Mouse (Mus musculus) midbrain, embryonic 14.5 days (tissue): ENCODE data around the gene Clasp2. TPM values are rescaled to one million over a fixed set of nuclear protein-coding genes. Genes with fewer than 3 reads are reported as not detected.
A peak's percentile ranks its signal among the peaks of the same experiment; 100 is the strongest.

Experiments
- ATAC-seq: fragments of 200-750 bp; cut with Nextera tagmentation; 2 replicates; pipeline ENCODE4 v1.8.0; 2017; ENCODE audit warnings: moderate number of reproducible peaks, moderate library complexity; ENCODE audit not compliant: low FRiP score, low TSS enrichment
- DNase-seq: peaks from one replicate; pipeline ENCODE4 v3.0.0-alpha.2; 2015
- H3K27ac ChIP-seq: fragments of 300-500 bp; sonication (generic); replicated peaks from 2 replicates; pipeline ENCODE4 v1.5.1; 2014; ENCODE audit warnings: mild to moderate bottlenecking, low read depth, low read length, moderate library complexity
- H3K27me3 ChIP-seq: fragments of 300-500 bp; sonication (generic); 2 replicates; pipeline ENCODE4 v1.6.1; 2014; ENCODE audit warnings: low read length, control low read depth, mixed read lengths; ENCODE audit not compliant: control insufficient read depth, insufficient read depth
- H3K36me3 ChIP-seq: fragments of 300-500 bp; sonication (generic); 2 replicates; pipeline ENCODE4 v1.6.1; 2014; ENCODE audit warnings: low read length, control low read depth; ENCODE audit not compliant: control insufficient read depth, insufficient read depth
- H3K4me1 ChIP-seq: fragments of 300-500 bp; sonication (generic); 2 replicates; pipeline ENCODE4 v1.6.1; 2014; ENCODE audit warnings: mild to moderate bottlenecking, antibody characterized with exemption, low read length, control low read depth; ENCODE audit not compliant: control insufficient read depth, insufficient read depth
- H3K4me2 ChIP-seq: fragments of 300-500 bp; sonication (generic); 2 replicates; pipeline ENCODE4 v1.6.1; 2014; ENCODE audit warnings: mild to moderate bottlenecking, low read length, moderate library complexity
- H3K4me3 ChIP-seq: fragments of 300-500 bp; sonication (generic); replicated peaks from 2 replicates; pipeline ENCODE4 v1.5.1; 2014; ENCODE audit warnings: low read depth, low read length
- H3K9ac ChIP-seq: fragments of 300-500 bp; sonication (generic); replicated peaks from 2 replicates; pipeline ENCODE4 v1.6.1; 2014; ENCODE audit warnings: mild to moderate bottlenecking, low read length, moderate library complexity
- H3K9me3 ChIP-seq: fragments of 300-500 bp; sonication (generic); 2 replicates; pipeline ENCODE4 v1.6.1; 2016; ENCODE audit warnings: low read length, control low read depth, mixed read lengths; ENCODE audit not compliant: control insufficient read depth
- WGBS: fragments of 180-500 bp; shearing (Covaris S2); extraction: QIAGEN DNeasy Blood & Tissue Kit; methylation state at CpG from one replicate; pipeline ENCODE4 v1.1.7; 2014; 5-methylcytosine and 5-hydroxymethylcytosine counted together
- polyA plus RNA-seq: library from polyadenylated mRNA; unstranded; fragments of >200 nt; fragmentation: Nextera tagmentation; extraction: Ambion mirVana; gene quantifications from 2 replicates; pipeline ENCODE4 v1.2.1, GENCODE M21; 2014

Clasp2 gene
- polyA plus RNA-seq, 1 experiment from 2014 or later: 150 TPM

DNA sequence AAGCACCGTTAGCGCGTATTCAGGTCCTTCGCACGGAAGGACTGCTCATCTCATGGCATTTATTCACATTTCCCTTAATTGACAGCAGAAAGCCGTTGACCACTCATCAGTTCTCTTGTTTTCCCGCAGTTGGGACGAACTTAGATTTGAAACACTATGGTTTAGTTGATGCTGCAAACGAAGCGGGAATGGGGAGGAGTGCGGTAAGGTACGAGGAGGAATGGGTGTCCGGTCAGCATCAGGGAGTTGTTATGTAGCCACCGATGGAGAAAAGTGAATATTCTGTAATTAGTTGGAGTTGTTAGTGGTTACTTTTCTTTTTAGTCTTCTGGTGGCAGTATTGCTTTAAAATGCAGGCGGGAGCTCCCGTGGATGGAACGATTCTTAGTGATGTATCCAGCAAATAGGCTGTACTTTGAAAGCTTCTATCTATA is 1.1 kb downstream of the Clasp2 start:
- no peak overlapping the region for H3K27ac ChIP-seq
- H3K4me3 ChIP-seq: peak overlapping the region; percentile 94
- DNase-seq (peak; percentile 76), ATAC-seq (no peak)
- H3K36me3 ChIP-seq: no peaks in the 10 kb centered on the region
- peak overlapping the region; percentile 67 for H3K9ac ChIP-seq
- no peaks in the 10 kb centered on the region for H3K27me3 ChIP-seq
- 4% methylated on average over 17 of the region's 17 CpGs for WGBS
- H3K4me1 ChIP-seq: 0 out of 2 replicates have a peak, but pooled peaks cover 4% of the 10 kb centered on the region
- no peaks in the 10 kb centered on the region for H3K9me3 ChIP-seq
- H3K4me2 ChIP-seq: peak overlapping the region; percentile 65

DNA sequence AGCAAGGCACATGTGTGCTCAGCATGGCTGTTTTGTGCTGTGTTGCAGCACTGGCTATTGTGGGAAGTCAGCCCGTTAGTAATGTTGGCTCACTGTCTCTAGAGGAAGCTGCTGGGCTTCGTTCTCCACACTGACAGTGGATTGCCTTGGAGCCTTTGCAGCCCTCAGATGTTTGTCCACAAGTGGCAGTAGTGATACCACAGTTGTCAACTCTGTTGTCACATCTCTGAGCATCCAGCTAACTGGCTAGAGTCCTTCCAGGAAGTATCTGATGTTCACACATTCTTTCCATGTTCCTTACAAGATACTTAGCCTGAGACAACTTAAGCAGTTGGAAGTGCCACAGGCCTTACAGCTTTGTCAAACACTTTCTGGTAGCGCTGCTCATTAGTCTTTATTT is 2.0 kb downstream of the Clasp2 start:
- WGBS: 57% methylated on average over 3 of the region's 3 CpGs
- DNase-seq: peak; percentile 2

DNA sequence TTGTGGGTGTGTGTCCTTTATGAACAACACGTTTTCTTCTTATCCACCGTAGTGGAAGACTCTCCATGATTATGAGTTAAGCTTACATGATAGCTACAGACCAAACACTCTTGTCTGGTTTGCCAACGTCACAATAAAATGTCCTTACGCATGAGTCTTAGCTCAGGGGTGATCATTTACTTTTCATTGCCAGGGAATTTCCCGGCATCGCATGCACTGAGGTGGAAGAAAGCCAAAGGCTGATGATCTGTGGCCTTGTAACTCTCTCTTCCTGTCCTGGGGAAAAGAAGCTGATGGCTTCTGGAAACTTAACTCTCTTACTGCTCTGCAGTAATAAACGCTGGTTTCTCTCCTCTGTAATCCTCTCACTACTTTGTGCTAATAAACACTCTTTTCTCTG is 8.1 kb downstream of the Clasp2 start:
- Histone ChIP-seq H3K4me3 (no peak overlapping the region), H3K4me2 (no peak overlapping the region), H3K27me3 (no peaks in the 10 kb centered on the region), H3K9ac (no peak overlapping the region), H3K27ac (no peak overlapping the region), H3K36me3 (no peaks in the 10 kb centered on the region), H3K9me3 (no peaks in the 10 kb centered on the region), H3K4me1 (no peaks in the 10 kb centered on the region)
- DNase-seq: no peak
- no peak for ATAC-seq
- 92% methylated on average over 7 of the region's 7 CpGs for WGBS

More for the DNA sequence above, 2.0 kb downstream of the Clasp2 start:
- Histone ChIP-seq H3K9me3 (no peaks in the 10 kb centered on the region), H3K4me1 (0 out of 2 replicates have a peak, but pooled peaks cover 4% of the 10 kb centered on the region), H3K4me3 (no peak overlapping the region), H3K27ac (no peak overlapping the region), H3K27me3 (no peaks in the 10 kb centered on the region), H3K4me2 (no peak overlapping the region), H3K36me3 (no peaks in the 10 kb centered on the region), H3K9ac (no peak overlapping the region)
- no peak for ATAC-seq

DNA sequence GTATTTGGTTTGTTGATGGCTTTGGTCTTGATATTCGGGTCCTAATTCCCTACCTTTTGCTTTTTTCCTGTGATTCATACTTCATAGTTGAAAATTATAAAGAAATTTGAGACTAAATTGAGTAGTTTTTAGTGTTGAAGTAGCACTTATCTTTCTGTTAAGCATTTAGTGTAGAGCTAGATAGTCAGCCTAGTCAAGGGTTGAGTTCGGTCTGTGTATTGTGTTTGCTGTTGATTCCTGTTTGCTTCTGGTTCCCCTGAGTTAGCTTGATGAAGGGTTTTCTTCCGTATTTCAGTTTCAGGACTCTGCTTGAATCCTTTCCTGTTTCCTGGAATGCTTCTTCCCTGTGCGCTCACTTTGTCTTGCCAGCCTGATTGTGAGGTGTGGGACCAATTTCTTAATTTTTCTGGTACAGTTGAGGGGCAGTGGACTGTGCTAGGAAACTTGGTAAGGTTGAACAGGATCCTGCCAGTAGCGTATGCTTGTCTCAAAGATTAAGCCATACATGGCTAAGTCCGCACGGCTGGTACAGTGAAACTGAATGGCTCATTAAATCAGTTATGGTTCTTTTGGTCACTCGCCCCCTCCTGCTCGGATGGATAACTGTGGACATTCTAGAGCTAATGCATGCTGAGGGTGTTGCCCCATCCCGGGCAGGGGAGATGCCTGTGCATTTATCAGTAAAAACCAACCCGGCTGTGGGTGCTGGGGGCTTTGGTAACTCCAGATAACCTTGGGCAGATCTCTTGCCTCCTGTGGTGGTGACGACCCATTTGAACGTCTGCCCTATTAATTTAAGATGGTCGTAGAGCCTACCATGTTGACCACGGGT is 14.8 kb downstream of the Clasp2 start:
- Histone ChIP-seq H3K27ac (no peak overlapping the region), H3K4me1 (no peaks in the 10 kb centered on the region), H3K9me3 (0 out of 2 replicates have a peak, but pooled peaks cover 3% of the 10 kb centered on the region), H3K4me3 (no peak overlapping the region), H3K9ac (no peak overlapping the region), H3K4me2 (no peak overlapping the region), H3K27me3 (no peaks in the 10 kb centered on the region), H3K36me3 (0 out of 2 replicates have a peak, but pooled peaks cover 3% of the 10 kb centered on the region)
- 90% methylated on average over 15 of the region's 15 CpGs for whole genome bisulfite sequencing
- DNase-seq (no peak), ATAC-seq (no peak)

DNA sequence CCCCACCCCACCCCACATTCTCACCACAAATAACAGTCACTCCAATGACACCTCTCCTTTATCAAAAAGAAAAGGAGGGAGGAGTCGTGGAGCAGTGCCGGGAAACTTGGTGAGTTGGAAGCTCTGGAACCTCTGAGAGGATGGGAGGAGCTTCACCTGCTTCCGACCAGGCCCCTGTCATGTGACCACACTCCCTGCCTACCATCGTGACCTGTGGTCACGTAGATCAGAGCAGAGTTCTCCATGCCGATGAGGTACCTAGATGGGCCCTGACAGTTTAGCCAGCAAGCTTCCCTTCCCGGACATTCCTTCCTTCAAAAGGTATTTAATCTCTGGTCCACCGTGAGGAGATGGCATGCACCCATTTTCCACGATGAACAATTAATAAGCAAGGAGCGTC is 17.2 kb downstream of the Clasp2 start:
- Histone ChIP-seq H3K27ac (no peak overlapping the region), H3K4me3 (no peak overlapping the region), H3K9me3 (0 out of 2 replicates have a peak, but pooled peaks cover 3% of the 10 kb centered on the region), H3K4me2 (no peak overlapping the region), H3K9ac (no peak overlapping the region), H3K36me3 (0 out of 2 replicates have a peak, but pooled peaks cover 3% of the 10 kb centered on the region), H3K27me3 (no peaks in the 10 kb centered on the region), H3K4me1 (no peaks in the 10 kb centered on the region)
- no peak for ATAC-seq
- 97% methylated on average over 10 of the region's 10 CpGs for WGBS
- DNase-seq: no peak

DNA sequence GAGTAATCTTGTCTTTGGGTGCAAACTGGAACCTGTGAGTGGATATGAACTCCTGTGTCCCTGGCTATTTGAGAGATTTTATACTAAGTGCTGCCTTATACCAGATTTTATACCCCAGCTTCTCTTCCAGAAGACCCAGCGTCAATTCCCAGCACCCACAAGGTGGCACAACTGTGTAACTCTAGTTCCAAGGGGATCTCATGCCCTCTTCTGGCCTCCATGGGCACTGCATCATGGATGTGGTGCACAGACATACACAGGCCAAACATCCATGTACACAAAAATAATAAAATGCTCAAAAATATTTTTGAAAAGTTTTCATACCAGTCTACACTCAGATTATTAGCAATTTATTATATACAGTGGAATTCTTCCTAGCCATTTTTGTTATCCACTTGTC is 18.4 kb downstream of the Clasp2 start:
- WGBS: 100% methylated on average over 1 of the region's 1 CpGs
- ATAC-seq (no peak), DNase-seq (no peak)
- 0 out of 2 replicates have a peak, but pooled peaks cover 3% of the 10 kb centered on the region for H3K36me3 ChIP-seq
- H3K27ac ChIP-seq: no peak overlapping the region
- no peaks in the 10 kb centered on the region for H3K27me3 ChIP-seq
- H3K4me3 ChIP-seq: no peak overlapping the region
- H3K9me3 ChIP-seq: 0 out of 2 replicates have a peak, but pooled peaks cover 3% of the 10 kb centered on the region
- no peak overlapping the region for H3K4me2 ChIP-seq
- H3K9ac ChIP-seq: no peak overlapping the region
- no peaks in the 10 kb centered on the region for H3K4me1 ChIP-seq

DNA sequence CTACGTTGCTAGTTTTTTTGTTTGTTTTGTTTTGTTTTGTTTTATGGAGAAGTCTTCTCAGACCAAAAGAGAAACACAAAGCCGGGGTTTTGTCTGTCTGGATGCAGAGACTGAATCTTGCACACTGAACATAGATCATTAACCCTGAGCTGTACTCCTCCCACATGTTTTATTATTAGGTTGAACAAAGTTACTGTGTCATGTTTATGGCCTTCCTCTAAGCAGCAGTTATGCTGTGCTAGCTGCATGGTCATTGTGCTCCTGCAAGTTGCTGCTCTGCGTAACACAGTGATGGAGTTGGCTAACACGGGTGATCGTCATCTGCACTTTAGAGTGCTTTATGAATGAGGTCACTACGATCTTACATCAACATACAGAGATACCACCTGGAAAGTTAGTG is 21.1 kb downstream of the Clasp2 start:
- Histone ChIP-seq H3K36me3 (0 out of 2 replicates have a peak, but pooled peaks cover 3% of the 10 kb centered on the region), H3K9ac (no peak overlapping the region), H3K27ac (no peak overlapping the region), H3K9me3 (0 out of 2 replicates have a peak, but pooled peaks cover 3% of the 10 kb centered on the region), H3K4me1 (no peaks in the 10 kb centered on the region), H3K27me3 (no peaks in the 10 kb centered on the region), H3K4me2 (no peak overlapping the region), H3K4me3 (no peak overlapping the region)
- 95% methylated on average over 6 of the region's 6 CpGs for WGBS
- ATAC-seq: no peak
- DNase-seq: no peak

DNA sequence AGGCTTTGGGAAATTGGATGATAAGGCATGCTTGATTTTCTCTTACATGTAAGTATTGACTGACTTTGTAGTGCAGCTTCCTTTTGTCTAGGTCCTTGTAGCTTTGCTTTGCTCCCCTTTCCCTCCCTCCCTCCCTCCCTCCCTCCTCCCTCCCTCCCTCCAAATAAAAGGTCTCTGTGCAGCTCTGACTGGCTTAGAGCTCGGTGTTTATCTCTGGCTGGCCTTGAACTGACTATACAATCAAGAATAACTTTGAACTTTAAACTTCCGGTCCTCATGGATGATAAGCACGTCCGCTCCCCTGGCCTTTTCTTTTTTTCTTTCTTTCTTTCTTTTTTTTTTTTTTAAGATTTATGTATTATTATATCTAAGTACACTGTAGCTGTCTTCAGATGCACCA is 21.9 kb downstream of the Clasp2 start:
- DNase-seq: no peak
- H3K27me3 ChIP-seq: no peaks in the 10 kb centered on the region
- H3K36me3 ChIP-seq: 0 out of 2 replicates have a peak, but pooled peaks cover 3% of the 10 kb centered on the region
- H3K9me3 ChIP-seq: 0 out of 2 replicates have a peak, but pooled peaks cover 3% of the 10 kb centered on the region
- no peak overlapping the region for H3K27ac ChIP-seq
- no peaks in the 10 kb centered on the region for H3K4me1 ChIP-seq
- no peak overlapping the region for H3K9ac ChIP-seq
- H3K4me2 ChIP-seq: no peak overlapping the region
- no peak for ATAC-seq
- WGBS: 87% methylated on average over 4 of the region's 4 CpGs
- no peak overlapping the region for H3K4me3 ChIP-seq

DNA sequence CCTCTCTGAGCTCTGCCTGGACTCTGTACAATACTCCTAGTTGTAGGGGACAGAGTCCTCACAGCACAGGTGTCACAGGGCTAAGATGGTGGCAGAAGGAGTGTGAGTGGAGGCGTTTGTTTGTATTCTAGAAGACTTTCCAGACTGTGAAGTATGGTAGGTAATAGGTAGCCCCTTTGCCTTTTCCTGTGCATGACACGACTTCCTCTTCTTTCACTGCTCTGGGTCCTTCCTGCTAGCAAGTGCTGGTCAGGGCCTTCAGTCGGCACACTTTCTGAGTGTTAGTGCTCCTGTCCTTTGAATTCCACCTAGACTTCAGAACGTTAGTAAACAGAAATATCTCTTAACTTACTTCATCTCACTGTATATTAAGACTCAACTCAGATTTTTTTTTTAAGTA is 29.4 kb downstream of the Clasp2 start:
- Histone ChIP-seq H3K27me3 (no peaks in the 10 kb centered on the region), H3K4me2 (no peak overlapping the region), H3K27ac (no peak overlapping the region), H3K4me1 (no peaks in the 10 kb centered on the region), H3K9me3 (no peaks in the 10 kb centered on the region), H3K4me3 (no peak overlapping the region), H3K9ac (no peak overlapping the region), H3K36me3 (no peaks in the 10 kb centered on the region)
- WGBS: 93% methylated on average over 4 of the region's 4 CpGs
- DNase-seq (no peak), ATAC-seq (no peak)
